Comparison of ENCODE assay signal across 19 mouse cellular contexts in the genomic region with DNA sequence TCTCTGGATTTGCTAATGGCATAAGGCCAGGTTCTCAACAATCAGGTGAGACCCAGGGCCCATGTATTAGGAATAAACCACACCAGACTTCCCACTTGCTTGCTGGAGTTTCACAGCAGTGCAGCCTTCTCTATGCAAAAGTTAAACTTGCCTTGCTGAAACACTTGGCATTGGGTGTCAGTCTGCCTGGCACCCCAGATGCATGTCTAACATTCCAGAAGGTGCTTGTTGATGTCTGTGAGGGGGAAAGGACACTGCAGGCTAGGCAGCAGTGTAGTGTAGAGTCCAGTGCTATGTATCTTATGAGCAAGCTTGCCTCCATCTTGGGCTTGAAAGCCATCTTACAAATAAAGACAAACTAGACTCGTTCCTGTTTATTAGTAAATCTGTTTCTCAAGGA. TPM values are rescaled to one million over a fixed set of nuclear protein-coding genes. Genes with fewer than 3 reads are reported as not detected.
DNase-seq lines count a peak whose midpoint lies in the region; TF ChIP-seq lines count a peak whose summit lies in the region.
"Had no signal": no experiment of that assay in that cellular context is flagged by ENCODE, and none has a peak within 500 bp of the region (broad histone marks: within the 10 kb centered on the region; RNA-seq: fewer than 3 reads in every experiment).

No protein-coding gene starts in this region.

- H3K4me3 ChIP-seq in gastrocnemius, adult 2 months, result no peak overlapping the region
- H3K4me3 ChIP-seq in testis, adult 2 months (ENCODE audit: control insufficient read depth, low read depth, low read length), result no peak overlapping the region
- H3K4me3 ChIP-seq: embryonic facial prominence, embryonic 13.5 days; forebrain, embryonic 12.5 days; heart, embryonic 15.5 days; hindbrain, embryonic 12.5 days had no signal

- H3K36me3 ChIP-seq in testis, adult 2 months (ENCODE audit: control insufficient read depth, insufficient read depth, low read length), result no peaks in the 10 kb centered on the region

- H3K27ac ChIP-seq in gastrocnemius, adult 2 months, result peak overlapping the region; percentile 89
- 0 out of 2 replicates have a peak overlapping the region, but pooled peaks have one; percentile 12 for H3K27ac ChIP-seq in testis, adult 2 months (ENCODE audit: control insufficient read depth, insufficient read depth, low read depth, low read length)
- H3K27ac ChIP-seq: embryonic facial prominence, embryonic 13.5 days; forebrain, embryonic 12.5 days; heart, embryonic 15.5 days; hindbrain, embryonic 12.5 days had no signal

- DNase-seq in gastrocnemius, adult 2 months, result peak; percentile 49
- no peak for DNase-seq in gastrocnemius, postnatal 14 days
- peak; percentile 33 to 36 for DNase-seq in heart, postnatal 10 days
- DNase-seq in heart, adult 8-10 months (ENCODE audit: low spot score), result no peak
- no peak for DNase-seq in testis, postnatal 10 days (ENCODE audit: low spot score)
- no peak for DNase-seq in thymus, postnatal 25 days
- DNase-seq: adrenal gland, adult 2 months; adrenal gland, postnatal 25 days; cerebellum, adult 18-20 months; cerebellum, adult 9-11 months; cerebellum, postnatal 36 days; heart, postnatal 4 days had no signal

- no peaks in the 10 kb centered on the region for H3K4me1 ChIP-seq in testis, adult 2 months (ENCODE audit: control insufficient read depth, insufficient read depth, low read length)
- H3K4me1 ChIP-seq: forebrain, embryonic 12.5 days; hindbrain, embryonic 12.5 days had no signal

- no peak for TF ChIP-seq CTCF in gastrocnemius, adult 2 months (IDR thresholded peaks at IDR 0.05)
- TF ChIP-seq CTCF in testis, adult 2 months (IDR thresholded peaks at IDR 0.05; ENCODE audit: control insufficient read depth, insufficient read depth, insufficient replicate concordance, low read depth, low read length), result no peak

- H3K27me3 ChIP-seq in testis, adult 2 months (ENCODE audit: control insufficient read depth, insufficient read depth, low read length), result no peaks in the 10 kb centered on the region
- H3K27me3 ChIP-seq: embryonic facial prominence, embryonic 13.5 days; forebrain, embryonic 12.5 days; heart, embryonic 15.5 days; hindbrain, embryonic 12.5 days; Patski had no signal

- no peak for TF ChIP-seq POLR2A in testis, adult 2 months (IDR thresholded peaks at IDR 0.05; ENCODE audit: control insufficient read depth, low read depth, low read length)

- intact Hi-C loops in gastrocnemius, adult 2 months (cut with DNase I), result no loop called here
- intact Hi-C loops in gastrocnemius, postnatal 14 days (cut with DNase I; ENCODE audit: low total_unique reads), result no loop called here
- intact Hi-C loops in heart, postnatal 10 days (cut with DNase I), result no loop called here

RNA-seq across cellular contexts. Expression of a gene that starts 6.5 kb away (rescaled TPM):
- total RNA-seq in gastrocnemius, adult 2 months (2021), result 1 to 10 TPM; 2.8 to 4.7 TPM
- 10 to 100 TPM; 19.2 to 51.0 TPM for total RNA-seq in gastrocnemius, postnatal 14 days (2021)
- total RNA-seq in heart, postnatal 10 days (2021), result under 1 TPM in 1 of 2 experiments, not detected in 1; 0.41 TPM
- 1 to 10 TPM; 1.8 to 2.6 (median 1.9) TPM for total RNA-seq in heart, adult 8-10 months (2022)
- 0.49 and 0.96 TPM in 2 replicates for polyA plus RNA-seq in testis, adult 2 months (2012; rRNA removed)
- total RNA-seq: adrenal gland, adult 2 months; granulocyte monocyte progenitor cell, adult 5-6 weeks; heart, postnatal 4 days had no signal

RNA-seq across cellular contexts. Expression of a gene that starts 25.1 kb away (rescaled TPM):
- total RNA-seq in gastrocnemius, adult 2 months (2021), result 10 to 100 TPM; 50.5 to 54.7 TPM
- total RNA-seq in gastrocnemius, postnatal 14 days (2021), result 10 to 100 TPM; 51.1 to 56.2 TPM
- total RNA-seq in heart, postnatal 10 days (2021), result 10 to 100 TPM; 48.2 to 57.3 TPM
- total RNA-seq in heart, adult 8-10 months (2022), result 10 to 100 TPM; 35.4 to 40.8 (median 39.8) TPM
- 197 and 259 TPM in 2 replicates for polyA plus RNA-seq in testis, adult 2 months (2012; rRNA removed)

Comparison
In these comparisons a context has a peak if more than half of its experiments do, and no peak if none do; other contexts are left out.
1. DNase-seq: peak in gastrocnemius, adult 2 months (single experiment) and heart, postnatal 10 days (2 of 2); none in gastrocnemius, postnatal 14 days (single experiment), heart, adult 8-10 months (single experiment), testis, postnatal 10 days (single experiment) and thymus, postnatal 25 days (single experiment).